In genomic region chr6:50776236-50776832, GRCm38 (mm10) we compare ENCODE assay signal across 9 mouse cellular contexts.
DNase-seq lines count a peak whose midpoint lies in the region; ATAC-seq and TF ChIP-seq lines count a peak whose summit lies in the region.
"Had no signal": no experiment of that assay in that cellular context is flagged by ENCODE, and none has a peak within 500 bp of the region (broad histone marks: within the 10 kb centered on the region; RNA-seq: fewer than 3 reads in every experiment).

No protein-coding gene starts in this region.

- H3K4me2 ChIP-seq in kidney, embryonic 14.5 days (replicated peaks; ENCODE audit: low read depth, low read length) = peak overlapping the region; percentile 13; the same call in 1 of the 2 replicates
- peak overlapping the region; percentile 46 for H3K4me2 ChIP-seq in embryonic facial prominence, embryonic 13.5 days
- H3K4me2 ChIP-seq in hindbrain, embryonic 15.5 days = peak overlapping the region; percentile 42
- peak overlapping the region; percentile 88 for H3K4me2 ChIP-seq in myocyte (ENCODE audit: low read depth)
- no peak overlapping the region for H3K4me2 ChIP-seq in stomach, postnatal 0 days (replicated peaks; ENCODE audit: low read depth)

- H3K27ac ChIP-seq in kidney, embryonic 14.5 days (ENCODE audit: low read depth, low read length) = no peak overlapping the region
- peak overlapping the region; percentile 66 for H3K27ac ChIP-seq in embryonic facial prominence, embryonic 13.5 days
- peak overlapping the region; percentile 91 for H3K27ac ChIP-seq in hindbrain, embryonic 15.5 days (replicated peaks)
- no peak overlapping the region; the same call in 1 of the 2 replicates for H3K27ac ChIP-seq in stomach, postnatal 0 days (replicated peaks)

- no peak for TF ChIP-seq POLR2A in myocyte (IDR thresholded peaks at IDR 0.05; ENCODE audit: insufficient read length, low read depth)

- H3ac ChIP-seq in myocyte (ENCODE audit: control insufficient read depth, insufficient read length) = no peak overlapping the region

- no peak overlapping the region for H3K4me3 ChIP-seq in kidney, embryonic 14.5 days (ENCODE audit: low read length)
- H3K4me3 ChIP-seq in embryonic facial prominence, embryonic 13.5 days = no peak overlapping the region
- no peak overlapping the region for H3K4me3 ChIP-seq in hindbrain, embryonic 15.5 days
- H3K4me3 ChIP-seq in myocyte = no peak overlapping the region
- H3K4me3 ChIP-seq in stomach, postnatal 0 days (ENCODE audit: low read depth, low read length) = no peak overlapping the region

- no peak for DNase-seq in kidney, postnatal 4 days
- DNase-seq in stomach, postnatal 0 days (ENCODE audit: low spot score) = no peak
- no peak for DNase-seq in left cerebral cortex, postnatal 4 days
- DNase-seq in heart, postnatal 4 days = no peak
- DNase-seq: lung, adult 2 months had no signal

- no peaks in the 10 kb centered on the region for H3K79me2 ChIP-seq in myocyte (ENCODE audit: control insufficient read depth, insufficient read depth)

- no peak for TF ChIP-seq EP300 in stomach, postnatal 0 days (optimal IDR thresholded peaks at IDR 0.05)

- no peak for TF ChIP-seq CTCF in stomach, postnatal 0 days (IDR thresholded peaks at IDR 0.05; ENCODE audit: low read depth)

- no peak overlapping the region for H3K9ac ChIP-seq in kidney, embryonic 14.5 days (ENCODE audit: low read depth, low read length)
- no peak overlapping the region for H3K9ac ChIP-seq in embryonic facial prominence, embryonic 13.5 days
- 0 out of 2 replicates have a peak overlapping the region, but pooled peaks have one; percentile 1 for H3K9ac ChIP-seq in hindbrain, embryonic 15.5 days
- no peak overlapping the region for H3K9ac ChIP-seq in stomach, postnatal 0 days (ENCODE audit: low read length)

- no peaks in the 10 kb centered on the region for H3K27me3 ChIP-seq in kidney, embryonic 14.5 days (ENCODE audit: control insufficient read depth, insufficient read depth, low read length)
- H3K27me3 ChIP-seq in embryonic facial prominence, embryonic 13.5 days = no peaks in the 10 kb centered on the region
- no peaks in the 10 kb centered on the region for H3K27me3 ChIP-seq in hindbrain, embryonic 15.5 days
- H3K27me3 ChIP-seq in myocyte (ENCODE audit: control insufficient read depth, insufficient read depth, insufficient read length) = peaks cover 6% of the 10 kb centered on the region
- H3K27me3 ChIP-seq in stomach, postnatal 0 days (ENCODE audit: control insufficient read depth, insufficient read depth, low read length) = no peaks in the 10 kb centered on the region

- WGBS in kidney, embryonic 14.5 days = 52% methylated on average over 11 of the region's 11 CpGs
- WGBS in embryonic facial prominence, embryonic 13.5 days = 67% methylated on average over 11 of the region's 11 CpGs
- WGBS in hindbrain, embryonic 15.5 days = 18% methylated on average over 11 of the region's 11 CpGs
- WGBS in stomach, postnatal 0 days = 61% methylated on average over 11 of the region's 11 CpGs

- intact Hi-C loops in left cerebral cortex, postnatal 4 days (cut with DNase I) = no loop called here

- H3K9me3 ChIP-seq in kidney, embryonic 14.5 days (ENCODE audit: control insufficient read depth, low read length) = no peaks in the 10 kb centered on the region
- no peaks in the 10 kb centered on the region for H3K9me3 ChIP-seq in embryonic facial prominence, embryonic 13.5 days
- no peaks in the 10 kb centered on the region for H3K9me3 ChIP-seq in hindbrain, embryonic 15.5 days
- no peaks in the 10 kb centered on the region for H3K9me3 ChIP-seq in stomach, postnatal 0 days (ENCODE audit: control insufficient read depth, low read length)

- no peaks in the 10 kb centered on the region for H3K36me3 ChIP-seq in kidney, embryonic 14.5 days (ENCODE audit: control insufficient read depth, insufficient read depth, low read length)
- H3K36me3 ChIP-seq in embryonic facial prominence, embryonic 13.5 days = no peaks in the 10 kb centered on the region
- H3K36me3 ChIP-seq in hindbrain, embryonic 15.5 days = no peaks in the 10 kb centered on the region
- H3K36me3 ChIP-seq in myocyte (ENCODE audit: control insufficient read depth, insufficient read depth) = no peaks in the 10 kb centered on the region
- no peaks in the 10 kb centered on the region for H3K36me3 ChIP-seq in stomach, postnatal 0 days (ENCODE audit: control insufficient read depth, insufficient read depth, low read length)

- H3K4me1 ChIP-seq in kidney, embryonic 14.5 days (ENCODE audit: control insufficient read depth, insufficient read depth, low read length) = peaks cover 21% of the 10 kb centered on the region
- peaks cover 28% of the 10 kb centered on the region for H3K4me1 ChIP-seq in embryonic facial prominence, embryonic 13.5 days
- peaks cover 32% of the 10 kb centered on the region for H3K4me1 ChIP-seq in hindbrain, embryonic 15.5 days (replicated peaks)
- no peaks in the 10 kb centered on the region for H3K4me1 ChIP-seq in stomach, postnatal 0 days (replicated peaks; ENCODE audit: control insufficient read depth, insufficient read depth)

- no peak for ATAC-seq in kidney, embryonic 14.5 days (ENCODE audit: low FRiP score, low TSS enrichment)
- ATAC-seq in embryonic facial prominence, embryonic 13.5 days (ENCODE audit: insufficient number of reproducible peaks, insufficient read depth, low FRiP score, low TSS enrichment, low read depth) = no peak
- ATAC-seq in hindbrain, embryonic 15.5 days (ENCODE audit: low FRiP score, low read depth) = no peak
- ATAC-seq in stomach, postnatal 0 days (ENCODE audit: low FRiP score, low TSS enrichment) = no peak

TF ChIP-seq in myocyte, 11 proteins besides CTCF, POLR2A, EP300 and RAD21:
- TF ChIP-seq TCF12 (IDR thresholded peaks at IDR 0.05; ENCODE audit: insufficient read depth, poor library complexity, severe bottlenecking) (no peak), MYOG (IDR thresholded peaks at IDR 0.05; ENCODE audit: control insufficient read depth in 1 of 3, insufficient read depth in 1 of 3, insufficient read length in 2 of 3, low read depth in 2 of 3) (no peak), CEBPB (IDR thresholded peaks at IDR 0.05; ENCODE audit: insufficient read depth, poor library complexity, severe bottlenecking) (no peak)
TF ChIP-seq in myocyte: peak in this region for 0.

Comparison
In these comparisons a context has a peak if more than half of its experiments do, and no peak if none do; other contexts are left out.
1. H3K27ac ChIP-seq: peak in embryonic facial prominence, embryonic 13.5 days (single experiment) and hindbrain, embryonic 15.5 days (single experiment); none in kidney, embryonic 14.5 days (single experiment) and stomach, postnatal 0 days (single experiment).